Mouse (Mus musculus): ENCODE results near the gene Ccnt1. TPM values are rescaled to one million over a fixed set of nuclear protein-coding genes. Genes with fewer than 3 reads are reported as not detected.

The Ccnt1 gene
- total and polyA plus RNA-seq, 2 experiments: 7.4 to 13.5 TPM

- 87% methylated on average over 5 of the region's 5 CpGs for WGBS
- no peak for DNase-seq (ENCODE audit: extremely low read depth, low read depth, low spot score)
- no peaks in the 10 kb centered on the region for H3K27me3 ChIP-seq (ENCODE audit: control insufficient read depth, insufficient read depth, low read length)
- 0 out of 2 replicates have a peak, but pooled peaks cover 3% of the 10 kb centered on the region for H3K4me1 ChIP-seq (ENCODE audit: control insufficient read depth, insufficient read depth, low read length)
- peaks cover 37% of the 10 kb centered on the region for H3K36me3 ChIP-seq (ENCODE audit: control insufficient read depth, insufficient read depth, low read length)
- peaks cover 10% of the 10 kb centered on the region; the same call in 1 of the 2 replicates for H3K79me2 ChIP-seq (ENCODE audit: control insufficient read depth, insufficient read depth, low read length)
- H3K27ac ChIP-seq (replicated peaks; ENCODE audit: insufficient read depth, low read depth, low read length): no peak overlapping the region
- H3K4me3 ChIP-seq (ENCODE audit: insufficient read depth, low read depth, low read length): no peak overlapping the region
- H3K9ac ChIP-seq (ENCODE audit: low read depth, low read length): no peak overlapping the region
- no peak for TF ChIP-seq CTCF (IDR thresholded peaks at IDR 0.05; ENCODE audit: low read depth, low read length)
Measured at GRCm38 (mm10) chr15:98557186-98557585, 13.5 kb downstream of the Ccnt1 start.

GRCm38 (mm10) chr15:98555881-98556280 lies 14.8 kb downstream of the Ccnt1 start:
- Histone ChIP-seq H3K79me2 (ENCODE audit: control insufficient read depth, insufficient read depth, low read length) (peaks cover 10% of the 10 kb centered on the region; the same call in 1 of the 2 replicates), H3K9ac (ENCODE audit: low read depth, low read length) (no peak overlapping the region), H3K27me3 (ENCODE audit: control insufficient read depth, insufficient read depth, low read length) (no peaks in the 10 kb centered on the region), H3K36me3 (ENCODE audit: control insufficient read depth, insufficient read depth, low read length) (peaks cover 45% of the 10 kb centered on the region), H3K4me1 (ENCODE audit: control insufficient read depth, insufficient read depth, low read length) (no peaks in the 10 kb centered on the region), H3K27ac (replicated peaks; ENCODE audit: insufficient read depth, low read depth, low read length) (no peak overlapping the region), H3K4me3 (ENCODE audit: insufficient read depth, low read depth, low read length) (no peak overlapping the region)
- 81% methylated on average over 4 of the region's 4 CpGs for WGBS
- no peak for TF ChIP-seq POLR2A (IDR thresholded peaks at IDR 0.05; ENCODE audit: extremely low read depth, insufficient read depth, low read length)
- no peak for TF ChIP-seq CTCF (IDR thresholded peaks at IDR 0.05; ENCODE audit: low read depth, low read length)
- DNase-seq (ENCODE audit: extremely low read depth, low read depth, low spot score): no peak

GRCm38 (mm10) chr15:98552758-98553157 lies 18.0 kb downstream of the Ccnt1 start:
- peaks cover 49% of the 10 kb centered on the region for H3K36me3 ChIP-seq (ENCODE audit: control insufficient read depth, insufficient read depth, low read length)
- H3K4me1 ChIP-seq (ENCODE audit: control insufficient read depth, insufficient read depth, low read length): no peaks in the 10 kb centered on the region
- no peaks in the 10 kb centered on the region for H3K27me3 ChIP-seq (ENCODE audit: control insufficient read depth, insufficient read depth, low read length)
- H3K4me3 ChIP-seq (ENCODE audit: insufficient read depth, low read depth, low read length): no peak overlapping the region
- H3K9ac ChIP-seq (ENCODE audit: low read depth, low read length): no peak overlapping the region
- no peak overlapping the region for H3K27ac ChIP-seq (replicated peaks; ENCODE audit: insufficient read depth, low read depth, low read length)
- no peak for DNase-seq (ENCODE audit: extremely low read depth, low read depth, low spot score)
- TF ChIP-seq CTCF (IDR thresholded peaks at IDR 0.05; ENCODE audit: low read depth, low read length) (no peak), POLR2A (IDR thresholded peaks at IDR 0.05; ENCODE audit: extremely low read depth, insufficient read depth, low read length) (no peak)
- H3K79me2 ChIP-seq (ENCODE audit: control insufficient read depth, insufficient read depth, low read length): peaks cover 5% of the 10 kb centered on the region; the same call in 1 of the 2 replicates
- 95% methylated on average over 2 of the region's 2 CpGs for WGBS

GRCm38 (mm10) chr15:98546843-98547242 lies 23.9 kb downstream of the Ccnt1 start:
- no peaks in the 10 kb centered on the region for H3K4me1 ChIP-seq (ENCODE audit: control insufficient read depth, insufficient read depth, low read length)
- DNase-seq (ENCODE audit: extremely low read depth, low read depth, low spot score): no peak
- 0 out of 2 replicates have a peak, but pooled peaks cover 2% of the 10 kb centered on the region for H3K79me2 ChIP-seq (ENCODE audit: control insufficient read depth, insufficient read depth, low read length)
- H3K36me3 ChIP-seq (ENCODE audit: control insufficient read depth, insufficient read depth, low read length): peaks cover 69% of the 10 kb centered on the region
- no peak overlapping the region for H3K4me3 ChIP-seq (ENCODE audit: insufficient read depth, low read depth, low read length)
- no peak overlapping the region for H3K27ac ChIP-seq (replicated peaks; ENCODE audit: insufficient read depth, low read depth, low read length)
- no peak for TF ChIP-seq POLR2A (IDR thresholded peaks at IDR 0.05; ENCODE audit: extremely low read depth, insufficient read depth, low read length)
- TF ChIP-seq CTCF (IDR thresholded peaks at IDR 0.05; ENCODE audit: low read depth, low read length): no peak
- WGBS: 94% methylated on average over 5 of the region's 5 CpGs
- H3K9ac ChIP-seq (ENCODE audit: low read depth, low read length): no peak overlapping the region
- H3K27me3 ChIP-seq (ENCODE audit: control insufficient read depth, insufficient read depth, low read length): no peaks in the 10 kb centered on the region

GRCm38 (mm10) chr15:98545151-98545550 lies 25.6 kb downstream of the Ccnt1 start:
- H3K36me3 ChIP-seq (ENCODE audit: control insufficient read depth, insufficient read depth, low read length): peaks cover 62% of the 10 kb centered on the region
- 93% methylated on average over 3 of the region's 3 CpGs for WGBS
- no peaks in the 10 kb centered on the region; the same call in 1 of the 2 replicates for H3K4me1 ChIP-seq (ENCODE audit: control insufficient read depth, insufficient read depth, low read length)
- no peak for DNase-seq (ENCODE audit: extremely low read depth, low read depth, low spot score)
- TF ChIP-seq POLR2A (IDR thresholded peaks at IDR 0.05; ENCODE audit: extremely low read depth, insufficient read depth, low read length) (no peak), CTCF (IDR thresholded peaks at IDR 0.05; ENCODE audit: low read depth, low read length) (no peak)
- no peaks in the 10 kb centered on the region for H3K27me3 ChIP-seq (ENCODE audit: control insufficient read depth, insufficient read depth, low read length)
- H3K79me2 ChIP-seq (ENCODE audit: control insufficient read depth, insufficient read depth, low read length): 0 out of 2 replicates have a peak, but pooled peaks cover 2% of the 10 kb centered on the region
- no peak overlapping the region for H3K27ac ChIP-seq (replicated peaks; ENCODE audit: insufficient read depth, low read depth, low read length)
- no peak overlapping the region for H3K9ac ChIP-seq (ENCODE audit: low read depth, low read length)
- H3K4me3 ChIP-seq (ENCODE audit: insufficient read depth, low read depth, low read length): no peak overlapping the region

- no peak overlapping the region for H3K27ac ChIP-seq (replicated peaks; ENCODE audit: insufficient read depth, low read depth, low read length)
- no peaks in the 10 kb centered on the region; the same call in 1 of the 2 replicates for H3K4me1 ChIP-seq (ENCODE audit: control insufficient read depth, insufficient read depth, low read length)
- 0 out of 2 replicates have a peak, but pooled peaks cover 2% of the 10 kb centered on the region for H3K79me2 ChIP-seq (ENCODE audit: control insufficient read depth, insufficient read depth, low read length)
- H3K4me3 ChIP-seq (ENCODE audit: insufficient read depth, low read depth, low read length): no peak overlapping the region
- no peaks in the 10 kb centered on the region for H3K27me3 ChIP-seq (ENCODE audit: control insufficient read depth, insufficient read depth, low read length)
- whole genome bisulfite sequencing: 91% methylated on average over 4 of the region's 4 CpGs
- TF ChIP-seq CTCF (IDR thresholded peaks at IDR 0.05; ENCODE audit: low read depth, low read length) (no peak), POLR2A (IDR thresholded peaks at IDR 0.05; ENCODE audit: extremely low read depth, insufficient read depth, low read length) (no peak)
- DNase-seq (ENCODE audit: extremely low read depth, low read depth, low spot score): no peak
- no peak overlapping the region for H3K9ac ChIP-seq (ENCODE audit: low read depth, low read length)
- H3K36me3 ChIP-seq (ENCODE audit: control insufficient read depth, insufficient read depth, low read length): peaks cover 60% of the 10 kb centered on the region
Measured at GRCm38 (mm10) chr15:98543341-98543740, 27.4 kb downstream of the Ccnt1 start.
